Mouse (Mus musculus) G1E (cell line): ENCODE data around the gene Epha2. TPM values are rescaled to one million over a fixed set of nuclear protein-coding genes. Genes with fewer than 3 reads are reported as not detected.

Experiments used
- ATAC-seq: 2 replicates; pipeline ENCODE4 v1.8.0; 2016; ENCODE audit warnings: mild to moderate bottlenecking; ENCODE audit not compliant: insufficient number of reproducible peaks, poor library complexity, low FRiP score, severe bottlenecking; ENCODE audit errors: extremely low read depth
- DNase-seq: peaks from one replicate; pipeline ENCODE4 v3.0.0; 2012; ENCODE audit warnings: low spot score
- H3K27me3 ChIP-seq: 2 replicates; pipeline ENCODE4 v1.6.1; 2012; ENCODE audit warnings: mild to moderate bottlenecking, low read length, inconsistent platforms; ENCODE audit not compliant: insufficient read depth
- H3K36me3 ChIP-seq: replicated peaks from 2 replicates; pipeline ENCODE3; 2012; ENCODE audit warnings: mild to moderate bottlenecking, inconsistent platforms
- H3K4me1 ChIP-seq: 2 replicates; pipeline ENCODE4 v1.6.1; 2012; ENCODE audit warnings: low read depth, low read length, inconsistent platforms, mixed read lengths; ENCODE audit not compliant: insufficient read depth
- H3K4me3 ChIP-seq: 2 replicates; pipeline ENCODE4 v1.5.1; 2012; ENCODE audit warnings: low read depth, mild to moderate bottlenecking, inconsistent platforms, low read length, moderate library complexity, mixed read lengths
- H3K9me3 ChIP-seq: replicated peaks from 2 replicates; pipeline ENCODE4 v1.6.1; 2012; ENCODE audit warnings: inconsistent platforms
- CTCF ChIP-seq: IDR thresholded peaks from 2 replicates; pipeline ENCODE4 v1.5.1; 2012; ENCODE audit warnings: low read depth, low read length, inconsistent platforms, mixed read lengths
- GATA1 ChIP-seq: IDR thresholded peaks from 2 replicates; pipeline ENCODE4 v1.6.1; 2012; ENCODE audit warnings: borderline replicate concordance, low read length, inconsistent platforms, mixed read lengths
- GATA2 ChIP-seq: IDR thresholded peaks from 2 replicates; pipeline ENCODE4 v1.6.1; 2012; ENCODE audit warnings: low read depth, low read length, inconsistent platforms, borderline replicate concordance
- POLR2AphosphoS5 ChIP-seq: IDR thresholded peaks from 2 replicates; pipeline ENCODE4 v1.6.1; 2012; ENCODE audit warnings: low read depth, low read length, inconsistent platforms; ENCODE audit not compliant: insufficient replicate concordance
- TAL1 ChIP-seq: conservative IDR thresholded peaks from 2 replicates; pipeline ENCODE4 v1.6.1; 2012; ENCODE audit warnings: low read depth, low read length, inconsistent platforms, mixed read lengths
- polyA plus RNA-seq: library from polyadenylated mRNA; stranded (reverse); fragments of >175 nt; gene quantifications from 2 replicates; pipeline ENCODE4 v1.2.3, GENCODE M21; 2012
- total RNA-seq, 2 experiments: library from RNA; stranded (forward) in 1 of 2; stranded (reverse) in 1 of 2; fragments of 200-1000 nt in 1 of 2; fragments of >200 nt in 1 of 2; fragmentation: Nextera tagmentation in 1 of 2; gene quantifications; 2 replicates each; pipeline ENCODE4 v1.2.3; 2014 to 2017

Gene Epha2
- not detected in 2 replicates for total RNA-seq (2014; fragmentation: Nextera tagmentation)
- not detected in 2 replicates for total RNA-seq (2017)
- polyA plus RNA-seq: not detected in 2 replicates

GRCm38 (mm10) chr4:141301116-141301553 lies at the start of gene Epha2:
TSS of gene Epha2 (plus strand) at chr4:141301240.
- Histone ChIP-seq H3K4me3 (no peak within 1 kb of the TSS; the same call in 1 of the 2 replicates), H3K27me3 (peaks cover 23% of the 10 kb centered on the region), H3K4me1 (peaks cover 2% of the 10 kb centered on the region; the same call in 1 of the 2 replicates), H3K36me3 (no peaks in the 10 kb centered on the region), H3K9me3 (no peaks in the 10 kb centered on the region)
- no peak for ATAC-seq
- DNase-seq: no peak
- TF ChIP-seq TAL1 (no peak), CTCF (no peak), GATA2 (no peak), POLR2AphosphoS5 (no peak), GATA1 (no peak)

- peaks cover 9% of the 10 kb centered on the region; the same call in 1 of the 2 replicates for H3K27me3 ChIP-seq
- H3K4me1 ChIP-seq: no peaks in the 10 kb centered on the region
- H3K9me3 ChIP-seq: peaks cover 3% of the 10 kb centered on the region; the same call in 1 of the 2 replicates
- H3K4me3 ChIP-seq: no peak overlapping the region
- DNase-seq: no peak
- no peak for TF ChIP-seq TAL1
- TF ChIP-seq GATA1: no peak
- no peak for TF ChIP-seq CTCF
- no peaks in the 10 kb centered on the region for H3K36me3 ChIP-seq
- no peak for ATAC-seq
Observed at GRCm38 (mm10) chr4:141252641-141253040, 48.4 kb upstream of the Epha2 start.

- Histone ChIP-seq H3K4me1 (no peaks in the 10 kb centered on the region), H3K4me3 (no peak overlapping the region), H3K27me3 (peaks cover 9% of the 10 kb centered on the region; the same call in 1 of the 2 replicates), H3K9me3 (no peaks in the 10 kb centered on the region), H3K36me3 (no peaks in the 10 kb centered on the region)
- DNase-seq (no peak), ATAC-seq (no peak)
- TF ChIP-seq GATA2 (no peak), TAL1 (no peak), GATA1 (no peak), POLR2AphosphoS5 (no peak), CTCF (no peak)
Observed at GRCm38 (mm10) chr4:141254234-141254633, 46.8 kb upstream of the Epha2 start.

- no peaks in the 10 kb centered on the region for H3K36me3 ChIP-seq
- ATAC-seq: no peak
- no peaks in the 10 kb centered on the region for H3K9me3 ChIP-seq
- no peak overlapping the region for H3K4me3 ChIP-seq
- H3K4me1 ChIP-seq: no peaks in the 10 kb centered on the region
- peak; percentile 80 for TF ChIP-seq CTCF
- TF ChIP-seq GATA2: no peak
- DNase-seq: no peak
- H3K27me3 ChIP-seq: peaks cover 9% of the 10 kb centered on the region; the same call in 1 of the 2 replicates
Observed at GRCm38 (mm10) chr4:141257440-141257839, 43.6 kb upstream of the Epha2 start.

- Histone ChIP-seq H3K27me3 (peaks cover 3% of the 10 kb centered on the region; the same call in 1 of the 2 replicates), H3K36me3 (no peaks in the 10 kb centered on the region), H3K9me3 (no peaks in the 10 kb centered on the region; the same call in 1 of the 2 replicates), H3K4me1 (no peaks in the 10 kb centered on the region), H3K4me3 (no peak overlapping the region)
- ATAC-seq (no peak), DNase-seq (no peak)
- no peak for TF ChIP-seq POLR2AphosphoS5
- TF ChIP-seq GATA2: no peak
- no peak for TF ChIP-seq TAL1
- no peak for TF ChIP-seq CTCF
- no peak for TF ChIP-seq GATA1
Observed at GRCm38 (mm10) chr4:141259413-141259812, 41.6 kb upstream of the Epha2 start.

- no peaks in the 10 kb centered on the region; the same call in 1 of the 2 replicates for H3K9me3 ChIP-seq
- DNase-seq (no peak), ATAC-seq (no peak)
- TF ChIP-seq CTCF: no peak
- no peak for TF ChIP-seq TAL1
- TF ChIP-seq POLR2AphosphoS5: no peak
- TF ChIP-seq GATA1: no peak
- no peak for TF ChIP-seq GATA2
- no peaks in the 10 kb centered on the region; the same call in 1 of the 2 replicates for H3K27me3 ChIP-seq
- H3K4me1 ChIP-seq: no peaks in the 10 kb centered on the region
- no peak overlapping the region for H3K4me3 ChIP-seq
- no peaks in the 10 kb centered on the region for H3K36me3 ChIP-seq
Observed at GRCm38 (mm10) chr4:141260007-141260723, 40.9 kb upstream of the Epha2 start.
